Mouse (Mus musculus) stomach, adult 2 months (tissue): ENCODE data around the gene Cldn5. TPM values are rescaled to one million over a fixed set of nuclear protein-coding genes. Genes with fewer than 3 reads are reported as not detected.

ENCODE experiments used
- polyA plus RNA-seq: library from polyadenylated mRNA; depleted of rRNA; stranded (reverse); fragments of >200 nt; gene quantifications from 2 replicates; pipeline ENCODE4 v1.2.3, GENCODE M21; 2012; rRNA removed

Gene Cldn5
- 9.7 and 16.2 TPM in 2 replicates for polyA plus RNA-seq

DNA sequence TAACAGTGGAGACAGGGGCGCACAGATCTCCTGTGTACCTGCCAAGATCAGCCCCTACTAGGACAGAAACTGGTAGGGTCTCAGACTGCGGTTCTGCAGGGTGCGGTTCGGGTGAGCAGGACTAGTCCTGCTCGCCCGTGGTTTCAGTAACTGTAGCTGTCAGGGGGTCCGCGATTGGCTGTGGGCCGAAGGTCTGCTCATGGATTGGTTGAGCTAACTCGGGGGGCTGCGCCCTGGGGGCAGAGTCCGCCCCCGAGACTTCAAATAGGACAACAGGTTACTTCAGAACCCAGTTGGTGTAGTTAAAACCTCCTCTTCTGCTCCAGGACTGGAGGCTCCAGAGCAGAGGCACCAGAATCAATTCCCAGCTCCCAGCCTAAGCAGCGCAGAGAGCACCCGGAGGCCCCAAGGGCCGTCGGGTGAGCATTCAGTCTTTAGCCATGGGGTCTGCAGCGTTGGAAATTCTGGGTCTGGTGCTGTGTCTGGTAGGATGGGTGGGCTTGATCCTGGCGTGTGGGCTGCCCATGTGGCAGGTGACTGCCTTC is at the start of gene Cldn5:
Gene Cldn5, plus strand, starts transcription at position 292 of the 545 bp plus-strand sequence.

DNA sequence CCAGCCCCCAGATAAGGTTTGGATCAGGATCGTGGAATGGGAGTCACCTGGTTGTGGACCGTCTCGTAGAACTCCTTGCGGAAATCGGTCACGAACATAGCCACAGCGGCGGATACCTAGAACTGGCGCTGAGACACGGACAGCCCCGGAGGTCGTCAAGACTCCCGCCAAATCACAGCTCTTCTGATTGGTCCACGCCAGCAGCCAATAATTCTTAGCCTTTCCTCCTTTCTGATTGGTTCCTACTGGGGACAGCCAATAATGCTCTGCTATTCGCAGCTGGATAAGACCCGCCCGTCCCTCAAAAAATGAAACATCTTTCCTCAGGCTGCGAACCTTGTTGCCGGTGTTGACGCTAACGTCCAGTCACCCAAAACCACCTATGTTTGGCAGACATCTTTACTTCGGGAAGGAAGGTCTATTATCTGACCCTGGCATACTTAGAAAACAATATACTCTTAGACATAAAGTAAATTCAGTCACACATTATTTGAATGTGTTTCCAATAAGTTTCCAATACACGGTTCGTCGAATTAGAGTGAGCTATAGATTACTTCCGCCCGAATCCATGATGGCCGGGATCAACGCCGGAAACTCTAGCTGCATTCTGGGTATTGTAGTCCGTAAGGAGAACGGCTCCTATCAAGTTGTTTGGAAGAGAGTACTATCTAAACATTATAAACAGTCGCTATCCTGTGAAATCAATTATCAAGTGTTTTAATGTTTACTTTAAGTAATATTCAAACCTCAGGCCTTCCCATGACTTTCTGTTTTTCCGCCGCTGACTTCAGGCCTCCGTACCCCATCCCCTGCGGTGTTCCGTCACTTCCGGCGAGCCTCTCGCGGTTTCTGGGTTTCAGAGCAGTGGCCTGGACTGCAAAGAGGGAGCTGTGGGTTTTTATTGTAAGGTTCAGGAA is 35.1 kb downstream of the Cldn5 start, which contains the start of the genes Ufd1 and Cdc45:
Gene Ufd1, plus strand, starts transcription at position 312 of the 917 bp plus-strand sequence.
Gene Cdc45, minus strand, starts transcription at position 520 of the 917 bp plus-strand sequence.

Other genes with a start within 250 kb of the Cldn5 start
- gene Tbx1, start 186.2 kb upstream of the Cldn5 start, polyA plus RNA-seq, result 7.9 and 11.3 TPM in 2 replicates
- 16.1 and 43.2 TPM in 2 replicates for gene Gp1bb, start 154.4 kb upstream of the Cldn5 start, polyA plus RNA-seq
- 9.0 and 10.3 TPM in 2 replicates for gene Gm49601, start 150.4 kb upstream of the Cldn5 start, polyA plus RNA-seq
- 16.4 and 21.1 TPM in 2 replicates for gene Sept5, start 146.9 kb upstream of the Cldn5 start, polyA plus RNA-seq
- 6.8 and 11.2 TPM in 2 replicates for gene Ufd1, start 34.9 kb downstream of the Cldn5 start, polyA plus RNA-seq
- gene Cdc45, start 35.1 kb downstream of the Cldn5 start, polyA plus RNA-seq, result 2.9 and 3.3 TPM in 2 replicates
- gene 2510002D24Rik, start 59.7 kb downstream of the Cldn5 start, polyA plus RNA-seq, result 32.1 and 34.5 TPM in 2 replicates
- gene Gm28539, start 59.7 kb downstream of the Cldn5 start, polyA plus RNA-seq, result 0.82 TPM in 1 of 2 replicates, not detected in the other
- 3.9 and 6.1 TPM in 2 replicates for gene Mrpl40, start 100.0 kb downstream of the Cldn5 start, polyA plus RNA-seq
- gene Hira, start 100.2 kb downstream of the Cldn5 start, polyA plus RNA-seq, result 26.3 and 28.1 TPM in 2 replicates